Mouse (Mus musculus): ENCODE data around the gene Sergef.

DNA sequence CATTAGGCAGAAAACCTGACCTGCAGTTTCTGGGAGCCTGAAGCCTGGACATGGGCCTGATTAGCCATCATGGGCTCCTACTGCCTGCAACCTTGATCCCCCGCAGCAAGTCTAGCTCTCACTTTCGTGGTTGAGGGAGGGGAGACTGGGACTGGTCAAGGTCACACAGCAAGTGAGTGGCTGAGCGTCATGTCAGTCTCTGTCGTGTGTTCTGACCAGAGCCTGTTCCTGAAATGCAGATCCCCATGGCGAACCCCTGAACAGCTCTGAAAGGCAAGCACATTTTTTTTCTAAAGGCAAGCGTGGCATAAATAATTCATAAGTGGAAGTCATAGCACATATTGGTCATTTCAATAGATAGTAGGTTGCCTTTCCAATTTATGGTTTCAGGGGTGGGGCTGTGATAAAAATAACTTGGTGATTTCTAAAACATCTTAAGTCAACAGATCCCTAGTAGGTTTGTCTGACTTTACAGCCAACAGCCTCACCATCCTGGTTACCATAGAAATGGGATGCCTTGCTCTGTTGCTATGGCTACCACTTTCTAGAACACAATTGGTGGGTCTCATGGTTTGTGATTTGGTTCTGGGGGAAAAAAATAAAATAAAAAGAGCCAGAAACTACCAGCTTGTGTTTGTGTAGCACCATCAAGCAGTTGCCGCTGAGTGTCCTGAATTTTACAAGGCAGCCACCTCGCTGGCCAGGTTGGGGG is 217.4 kb downstream of the Sergef start:
- TF ChIP-seq CTCF (IDR thresholded peaks at IDR 0.05; ENCODE audit: extremely low read depth, insufficient read length, insufficient replicate concordance, low read depth, low read length) (no peak), POLR2A (IDR thresholded peaks at IDR 0.05; ENCODE audit: low read depth, low read length) (no peak)

Measured in small intestine, adult 2 months (tissue).